Mouse (Mus musculus) neural tube, embryonic 11.5 days (tissue): ENCODE results near the gene Tbc1d16. TPM values are rescaled to one million over a fixed set of nuclear protein-coding genes. Genes with fewer than 3 reads are reported as not detected.

Experiments
- ATAC-seq: fragments of 200-750 bp; cut with Nextera tagmentation; 2 replicates; pipeline ENCODE4 v1.8.0; 2017; ENCODE audit warnings: moderate number of reproducible peaks, mild to moderate bottlenecking, moderate TSS enrichment, moderate library complexity; ENCODE audit not compliant: insufficient read depth, low FRiP score, low TSS enrichment
- DNase-seq: peaks from one replicate; pipeline ENCODE4 v3.0.0-alpha.2; 2015; ENCODE audit warnings: low spot score
- H3K27ac ChIP-seq: fragments of 300-500 bp; sonication (generic); 2 replicates; pipeline ENCODE4 v1.5.1; 2014; ENCODE audit warnings: low read depth, mild to moderate bottlenecking, low read length
- H3K27me3 ChIP-seq: fragments of 300-500 bp; sonication (generic); 2 replicates; pipeline ENCODE4 v1.6.1; 2014; ENCODE audit warnings: mild to moderate bottlenecking, low read length, mixed read lengths; ENCODE audit not compliant: control insufficient read depth, insufficient read depth
- H3K36me3 ChIP-seq: fragments of 300-500 bp; sonication (generic); 2 replicates; pipeline ENCODE4 v1.6.1; 2014; ENCODE audit warnings: mild to moderate bottlenecking, low read length, moderate library complexity, mixed read lengths; ENCODE audit not compliant: control insufficient read depth, insufficient read depth
- H3K4me1 ChIP-seq: fragments of 300-500 bp; sonication (generic); 2 replicates; pipeline ENCODE4 v1.6.1; 2014; ENCODE audit warnings: low read length, mixed read lengths; ENCODE audit not compliant: control insufficient read depth, insufficient read depth
- H3K4me2 ChIP-seq: fragments of 300-500 bp; sonication (generic); 2 replicates; pipeline ENCODE4 v1.6.1; 2014; ENCODE audit warnings: low read depth, mild to moderate bottlenecking, moderate library complexity
- H3K4me3 ChIP-seq: fragments of 300-500 bp; sonication (generic); 2 replicates; pipeline ENCODE4 v1.5.1; 2014; ENCODE audit warnings: low read depth, low read length
- H3K9ac ChIP-seq: fragments of 300-500 bp; sonication (generic); 2 replicates; pipeline ENCODE4 v1.6.1; 2014; ENCODE audit warnings: mild to moderate bottlenecking, low read length
- H3K9me3 ChIP-seq: fragments of 300-500 bp; sonication (generic); 2 replicates; pipeline ENCODE4 v1.6.1; 2016; ENCODE audit warnings: low read length; ENCODE audit not compliant: control insufficient read depth
- WGBS: fragments of 180-500 bp; shearing (Covaris S2); extraction: QIAGEN DNeasy Blood & Tissue Kit; methylation state at CpG from one replicate; pipeline ENCODE4 v1.1.7; 2014; 5-methylcytosine and 5-hydroxymethylcytosine counted together
- polyA plus RNA-seq: library from polyadenylated mRNA; unstranded; fragments of >200 nt; fragmentation: Nextera tagmentation; extraction: Ambion mirVana; gene quantifications from 2 replicates; pipeline ENCODE4 v1.2.1, GENCODE M21; 2014

Tbc1d16 gene
- polyA plus RNA-seq, 1 experiment from 2014 or later, result 15.2 TPM

DNA sequence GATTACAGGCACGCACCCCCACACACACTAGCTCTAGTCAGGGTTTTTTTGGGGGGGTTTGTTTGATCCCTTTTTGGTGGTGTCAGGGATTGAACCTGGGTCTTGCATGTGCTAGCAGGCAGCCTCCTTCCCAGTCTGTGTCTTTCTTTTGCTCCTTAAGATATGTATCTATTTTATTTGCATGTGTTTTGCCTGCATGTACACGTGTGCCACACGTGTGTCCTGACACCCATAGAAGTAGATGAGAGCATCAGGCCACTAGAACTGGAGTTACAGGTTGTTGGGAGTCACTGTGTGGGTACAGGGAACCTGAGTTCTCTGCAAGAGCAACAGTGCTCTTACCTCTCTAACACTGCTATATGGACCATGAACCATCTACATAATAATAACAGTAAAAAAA is 39.0 kb downstream of the Tbc1d16 start:
- no peak overlapping the region for H3K4me2 ChIP-seq
- 90% methylated on average over 3 of the region's 3 CpGs for WGBS
- no peak overlapping the region for H3K27ac ChIP-seq
- no peak overlapping the region for H3K4me3 ChIP-seq
- no peaks in the 10 kb centered on the region; the same call in 1 of the 2 replicates for H3K36me3 ChIP-seq
- ATAC-seq (no peak), DNase-seq (no peak)
- H3K27me3 ChIP-seq, result no peaks in the 10 kb centered on the region
- peaks cover 20% of the 10 kb centered on the region for H3K4me1 ChIP-seq
- H3K9me3 ChIP-seq, result no peaks in the 10 kb centered on the region
- no peak overlapping the region for H3K9ac ChIP-seq

DNA sequence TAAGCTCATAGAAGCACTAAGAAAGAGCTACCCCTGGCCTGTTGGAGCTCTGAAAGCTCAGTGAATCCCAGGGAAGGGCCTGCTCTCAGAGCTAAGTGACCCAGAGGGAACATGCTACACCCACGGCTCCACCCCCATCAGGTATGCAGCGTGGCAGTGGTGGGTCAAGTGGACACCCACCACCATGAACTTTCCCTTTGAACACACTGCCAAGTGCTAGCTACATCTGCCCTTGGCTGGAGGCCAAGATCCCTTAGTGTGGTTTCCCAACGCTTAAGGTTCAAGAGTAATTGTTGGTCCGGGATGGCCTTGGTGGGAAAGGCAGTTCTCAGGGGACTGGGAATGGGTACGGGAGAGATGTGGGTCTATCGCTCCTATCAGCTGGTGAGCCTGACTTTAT is 39.9 kb downstream of the Tbc1d16 start:
- no peaks in the 10 kb centered on the region; the same call in 1 of the 2 replicates for H3K36me3 ChIP-seq
- no peaks in the 10 kb centered on the region for H3K27me3 ChIP-seq
- ATAC-seq, result no peak
- DNase-seq, result no peak
- H3K27ac ChIP-seq, result no peak overlapping the region
- no peak overlapping the region for H3K4me2 ChIP-seq
- H3K4me3 ChIP-seq, result no peak overlapping the region
- peaks cover 24% of the 10 kb centered on the region for H3K4me1 ChIP-seq
- 81% methylated on average over 6 of the region's 6 CpGs for WGBS
- no peak overlapping the region for H3K9ac ChIP-seq
- H3K9me3 ChIP-seq, result no peaks in the 10 kb centered on the region

DNA sequence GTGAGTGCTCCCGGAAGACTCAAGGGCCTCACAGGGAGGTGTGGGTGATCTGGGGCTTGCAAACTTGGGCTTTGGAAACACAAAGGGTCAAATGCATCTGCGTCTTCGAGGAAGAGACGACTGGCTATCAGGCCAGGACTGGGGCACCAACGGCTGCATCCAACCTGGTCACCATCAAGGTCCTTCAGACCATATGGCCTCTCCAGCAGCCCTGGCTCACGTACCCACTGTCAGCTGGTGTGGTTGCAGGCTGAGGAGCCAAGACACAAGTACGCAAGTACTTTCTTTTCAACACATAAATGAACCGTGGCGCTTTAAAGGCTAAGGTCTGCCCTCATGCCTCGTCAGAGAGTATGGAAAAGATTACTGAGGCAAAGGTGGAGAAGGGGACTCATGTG is 40.5 kb downstream of the Tbc1d16 start:
- Histone ChIP-seq H3K4me2 (no peak overlapping the region), H3K9ac (no peak overlapping the region), H3K36me3 (no peaks in the 10 kb centered on the region; the same call in 1 of the 2 replicates), H3K27me3 (no peaks in the 10 kb centered on the region), H3K9me3 (no peaks in the 10 kb centered on the region), H3K4me1 (peaks cover 28% of the 10 kb centered on the region), H3K27ac (no peak overlapping the region), H3K4me3 (no peak overlapping the region)
- DNase-seq (no peak), ATAC-seq (no peak)
- WGBS, result 51% methylated on average over 10 of the region's 10 CpGs

DNA sequence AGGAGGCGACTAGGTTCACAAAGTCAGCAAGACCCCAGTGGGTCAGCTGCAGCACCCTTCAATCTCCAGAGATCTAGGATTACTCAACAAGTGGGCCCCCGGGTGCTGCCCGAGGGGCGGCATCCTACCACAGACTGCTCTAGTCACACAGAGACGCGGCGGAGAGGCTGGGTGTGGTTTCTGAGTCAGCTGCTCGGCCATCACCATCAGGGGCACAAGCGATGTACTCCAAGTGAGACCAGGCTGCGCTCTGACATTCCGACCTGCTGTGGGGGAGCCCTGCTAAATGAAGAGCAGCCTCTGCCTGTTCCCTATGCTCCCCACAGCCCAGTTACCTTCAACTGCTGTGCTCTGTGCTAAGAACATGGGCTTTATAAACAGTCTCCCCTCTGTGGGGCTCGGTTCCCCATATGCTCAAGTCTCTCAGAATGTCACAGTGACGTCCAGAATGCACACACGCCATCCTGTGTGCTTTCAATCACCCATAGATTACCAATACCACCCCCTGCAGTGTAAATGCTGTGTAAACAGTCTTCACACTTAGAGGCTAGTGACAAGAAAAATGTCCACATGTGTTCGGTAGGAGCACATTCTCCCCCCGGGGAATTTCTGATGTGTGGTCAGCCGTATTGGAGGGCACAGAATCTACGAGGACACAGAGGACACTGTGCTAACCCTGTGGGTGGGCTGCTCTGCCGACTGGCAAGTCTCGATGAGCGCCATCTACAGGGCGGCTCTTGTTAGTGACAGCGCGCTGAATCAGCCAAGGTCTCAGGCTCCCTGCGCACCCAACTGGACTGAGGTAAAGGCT is 41.1 kb downstream of the Tbc1d16 start:
- Histone ChIP-seq H3K9ac (no peak overlapping the region), H3K4me1 (peaks cover 28% of the 10 kb centered on the region), H3K4me2 (no peak overlapping the region), H3K36me3 (no peaks in the 10 kb centered on the region; the same call in 1 of the 2 replicates), H3K27ac (no peak overlapping the region), H3K27me3 (no peaks in the 10 kb centered on the region), H3K9me3 (no peaks in the 10 kb centered on the region), H3K4me3 (no peak overlapping the region)
- DNase-seq (peak; percentile 82), ATAC-seq (peak; percentile 60)
- 41% methylated on average over 25 of the region's 25 CpGs for WGBS

DNA sequence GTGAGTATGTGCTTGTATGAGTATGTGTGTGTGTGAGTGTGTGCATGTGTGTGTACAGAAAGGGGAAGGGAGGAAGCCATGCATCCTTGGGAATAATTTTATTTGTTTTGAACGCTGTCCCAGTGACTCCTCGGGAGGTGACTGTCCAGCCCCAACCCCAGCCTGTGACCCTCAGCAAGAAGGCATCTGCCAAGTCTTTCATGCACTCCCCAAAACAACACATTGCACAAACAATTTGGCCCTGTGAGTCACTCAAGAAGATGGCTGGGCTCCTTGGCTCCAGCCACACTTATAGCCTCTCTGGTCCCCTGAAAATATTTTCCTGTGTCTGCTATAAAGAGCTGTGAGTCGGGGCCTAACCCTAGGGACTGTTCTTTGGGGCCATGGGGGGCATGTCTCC is 41.9 kb downstream of the Tbc1d16 start:
- WGBS, result 82% methylated on average over 3 of the region's 3 CpGs
- Histone ChIP-seq H3K36me3 (no peaks in the 10 kb centered on the region; the same call in 1 of the 2 replicates), H3K4me1 (peaks cover 28% of the 10 kb centered on the region), H3K4me3 (no peak overlapping the region), H3K27ac (no peak overlapping the region), H3K9ac (no peak overlapping the region), H3K4me2 (no peak overlapping the region), H3K9me3 (no peaks in the 10 kb centered on the region), H3K27me3 (no peaks in the 10 kb centered on the region)
- no peak for ATAC-seq
- no peak for DNase-seq

DNA sequence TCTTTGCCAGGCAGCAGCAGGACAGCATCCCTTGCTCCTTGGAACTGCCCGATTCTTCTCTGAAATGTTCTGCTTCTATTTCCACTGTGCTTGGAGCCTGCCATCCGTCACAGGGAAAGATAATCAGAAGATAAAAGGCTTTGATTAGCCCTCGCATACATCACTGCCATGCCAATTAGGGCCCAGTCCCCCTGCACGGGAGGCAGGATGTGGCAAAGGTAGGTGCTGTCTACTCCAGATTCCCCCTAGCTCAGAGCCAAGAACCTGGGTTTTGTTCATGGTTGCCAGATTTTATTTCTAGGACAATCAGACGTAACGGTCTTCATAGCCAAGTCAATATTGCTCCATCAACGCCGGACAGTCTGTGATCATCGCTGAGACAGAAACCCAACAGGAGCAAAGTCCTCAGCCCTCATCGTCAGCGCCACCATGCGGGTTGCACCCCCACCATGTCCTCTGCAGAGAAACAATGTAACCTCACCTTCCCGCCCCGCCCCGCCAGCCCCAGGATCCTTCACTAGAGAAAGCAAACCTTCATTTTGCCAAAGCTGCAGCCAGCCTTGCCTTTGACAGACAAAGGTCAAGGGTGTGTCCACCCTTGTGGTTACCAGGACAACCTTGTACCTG is 44.5 kb downstream of the Tbc1d16 start:
- no peak overlapping the region for H3K9ac ChIP-seq
- no peak overlapping the region for H3K4me3 ChIP-seq
- no peak overlapping the region for H3K27ac ChIP-seq
- H3K27me3 ChIP-seq, result no peaks in the 10 kb centered on the region
- 79% methylated on average over 15 of the region's 15 CpGs for WGBS
- H3K36me3 ChIP-seq, result no peaks in the 10 kb centered on the region; the same call in 1 of the 2 replicates
- H3K4me2 ChIP-seq, result no peak overlapping the region
- peaks cover 23% of the 10 kb centered on the region; the same call in 1 of the 2 replicates for H3K4me1 ChIP-seq
- ATAC-seq (no peak), DNase-seq (no peak)
- H3K9me3 ChIP-seq, result no peaks in the 10 kb centered on the region

DNA sequence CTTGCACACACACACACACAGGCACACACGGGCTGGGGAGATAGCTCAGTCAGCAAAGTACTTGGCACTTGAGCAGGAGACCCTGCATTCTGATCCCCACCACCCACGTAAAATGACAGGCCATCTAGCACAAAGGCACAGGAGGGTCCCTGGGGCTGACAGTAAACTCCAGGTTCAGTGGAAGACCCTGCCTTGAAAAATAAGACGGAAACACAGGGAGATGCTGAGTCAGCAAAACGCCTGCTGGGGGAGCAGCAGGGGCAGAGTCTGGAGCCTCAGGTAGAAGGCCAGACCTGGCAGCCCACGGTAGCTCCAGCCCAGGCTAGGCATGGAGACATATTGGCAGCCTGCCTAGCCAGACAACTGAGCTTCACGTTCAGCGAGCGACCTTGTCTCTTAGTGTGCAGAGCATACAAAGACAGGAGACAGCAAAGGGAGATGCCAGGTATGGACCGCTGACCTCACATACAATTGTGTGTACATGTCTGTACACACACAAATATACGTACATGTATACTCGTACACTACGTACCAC is 46.4 kb downstream of the Tbc1d16 start:
- no peak for DNase-seq
- H3K4me3 ChIP-seq, result no peak overlapping the region
- H3K27ac ChIP-seq, result no peak overlapping the region
- H3K36me3 ChIP-seq, result no peaks in the 10 kb centered on the region; the same call in 1 of the 2 replicates
- H3K9me3 ChIP-seq, result no peaks in the 10 kb centered on the region
- no peak for ATAC-seq
- no peaks in the 10 kb centered on the region for H3K27me3 ChIP-seq
- no peak overlapping the region for H3K4me2 ChIP-seq
- peaks cover 25% of the 10 kb centered on the region for H3K4me1 ChIP-seq
- WGBS, result 88% methylated on average over 12 of the region's 12 CpGs
- H3K9ac ChIP-seq, result no peak overlapping the region; the same call in 1 of the 2 replicates

DNA sequence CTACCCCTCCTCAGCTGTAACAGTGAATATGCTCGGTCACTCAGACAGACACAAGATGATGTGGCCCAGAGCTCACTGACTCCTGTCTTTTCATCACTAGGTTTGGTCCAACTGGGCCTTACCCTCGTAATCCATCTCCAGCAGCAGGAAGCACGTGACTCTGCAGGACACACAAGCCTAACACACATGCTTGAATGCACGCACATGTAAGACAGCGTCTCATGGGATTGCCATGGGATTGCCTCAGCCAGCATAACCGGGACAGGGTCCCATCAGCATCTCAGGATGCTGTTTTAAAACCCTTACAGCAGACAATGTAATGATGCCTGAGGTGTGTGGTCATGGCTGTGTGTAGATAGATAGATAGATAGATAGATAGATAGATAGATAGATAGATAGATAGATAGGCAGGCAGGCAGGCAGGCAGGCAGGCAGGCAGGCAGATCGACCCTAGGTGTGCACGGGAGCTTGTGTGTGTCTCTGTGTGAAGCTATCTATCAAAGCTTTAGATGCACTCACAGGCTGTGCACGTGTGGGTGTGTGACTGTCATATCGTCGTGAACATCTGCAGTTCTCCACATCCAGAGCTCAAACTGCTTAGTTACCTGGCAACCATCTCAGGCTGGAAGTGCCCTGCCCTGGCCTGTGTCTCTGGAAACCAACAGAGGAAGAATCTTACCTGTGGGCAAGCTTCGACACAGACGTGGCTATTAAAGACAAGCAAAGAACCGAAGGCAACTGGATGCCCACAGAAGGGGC is 47.3 kb downstream of the Tbc1d16 start:
- no peak overlapping the region for H3K4me2 ChIP-seq
- no peaks in the 10 kb centered on the region; the same call in 1 of the 2 replicates for H3K36me3 ChIP-seq
- no peak overlapping the region for H3K4me3 ChIP-seq
- DNase-seq (no peak), ATAC-seq (no peak)
- H3K27ac ChIP-seq, result no peak overlapping the region
- H3K9me3 ChIP-seq, result no peaks in the 10 kb centered on the region
- no peaks in the 10 kb centered on the region for H3K27me3 ChIP-seq
- H3K4me1 ChIP-seq, result peaks cover 29% of the 10 kb centered on the region
- H3K9ac ChIP-seq, result no peak overlapping the region
- 89% methylated on average over 14 of the region's 14 CpGs for WGBS
